Mouse (Mus musculus) thymus, adult 2 months (tissue): ENCODE measurements around the gene Pcp4. TPM values are rescaled to one million over a fixed set of nuclear protein-coding genes. Genes with fewer than 3 reads are reported as not detected.

Experiments used
- DNase-seq: peaks from one replicate; pipeline ENCODE4 v3.0.0; 2021
- H3K27ac ChIP-seq: fragments of 200-500 bp; 2 replicates; pipeline ENCODE4 v1.5.1; 2012; ENCODE audit warnings: low read length, control low read depth; ENCODE audit not compliant: control insufficient read depth, insufficient read depth
- H3K27me3 ChIP-seq: fragments of 200-500 bp; 2 replicates; pipeline ENCODE4 v1.6.1; 2012; ENCODE audit warnings: mild to moderate bottlenecking, low read length, moderate library complexity, mixed read lengths; ENCODE audit not compliant: control insufficient read depth, insufficient read depth
- H3K36me3 ChIP-seq: fragments of 200-500 bp; 2 replicates; pipeline ENCODE4 v1.6.1; 2012; ENCODE audit warnings: mild to moderate bottlenecking, low read length, moderate library complexity; ENCODE audit not compliant: control insufficient read depth, insufficient read depth
- H3K4me1 ChIP-seq: fragments of 200-500 bp; replicated peaks from 2 replicates; pipeline ENCODE4 v1.6.1; 2012; ENCODE audit warnings: low read length; ENCODE audit not compliant: control insufficient read depth, insufficient read depth
- H3K4me3 ChIP-seq: fragments of 200-500 bp; 2 replicates; pipeline ENCODE4 v1.5.1; 2012; ENCODE audit warnings: mild to moderate bottlenecking, low read length, control low read depth, moderate library complexity; ENCODE audit not compliant: control insufficient read depth, insufficient read depth
- CTCF ChIP-seq: fragments of 200-500 bp; IDR thresholded peaks from 2 replicates; pipeline ENCODE4 v1.5.1; 2012; ENCODE audit warnings: mild to moderate bottlenecking, control low read depth, low read length, moderate library complexity, borderline replicate concordance; ENCODE audit not compliant: control insufficient read depth, poor library complexity, insufficient read depth; ENCODE audit errors: extremely low read depth
- POLR2A ChIP-seq: fragments of 200-500 bp; IDR thresholded peaks from 2 replicates; pipeline ENCODE4 v1.6.1; 2012; ENCODE audit warnings: mild to moderate bottlenecking, low read length, control low read depth, moderate library complexity; ENCODE audit not compliant: control insufficient read depth, poor library complexity, insufficient read depth; ENCODE audit errors: extremely low read depth
- WGBS: fragments of 180-500 bp; shearing (Covaris S2); methylation state at CpG from one replicate; pipeline ENCODE4 v1.1.7; 2018; 5-methylcytosine and 5-hydroxymethylcytosine counted together
- polyA plus RNA-seq: library from polyadenylated mRNA; depleted of rRNA; stranded (reverse); fragments of >200 nt; gene quantifications from 2 replicates; pipeline ENCODE4 v1.2.3, GENCODE M21; 2012; rRNA removed

Gene Pcp4
- polyA plus RNA-seq, 1 experiment: not detected

DNA sequence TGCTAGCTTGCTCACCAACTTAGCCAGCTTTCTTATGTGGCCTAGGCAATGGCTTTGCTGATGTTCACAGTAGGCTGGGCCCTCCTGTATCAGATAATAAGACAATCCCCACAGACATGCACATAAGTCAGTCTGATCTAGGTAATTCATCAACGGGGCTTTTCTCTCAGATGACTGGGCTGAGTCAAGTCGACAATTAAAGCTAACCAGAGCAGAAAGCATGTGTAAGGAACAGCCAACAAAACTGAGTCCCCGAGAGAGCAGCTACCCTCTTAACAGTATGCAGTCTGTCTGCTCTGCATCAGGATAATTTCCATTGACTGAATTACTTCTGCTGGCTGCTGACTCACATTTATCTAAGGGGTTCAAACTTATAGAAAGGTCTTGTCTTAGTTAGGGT is 100.0 kb downstream of the Pcp4 start:
- WGBS: 87% methylated on average over 3 of the region's 3 CpGs
- H3K4me3 ChIP-seq: no peak overlapping the region
- DNase-seq: no peak
- no peaks in the 10 kb centered on the region for H3K36me3 ChIP-seq
- TF ChIP-seq CTCF (no peak), POLR2A (no peak)
- H3K27me3 ChIP-seq: no peaks in the 10 kb centered on the region
- H3K4me1 ChIP-seq: no peaks in the 10 kb centered on the region
- no peak overlapping the region for H3K27ac ChIP-seq

Other genes starting within 250 kb of the Pcp4 start
- gene B3galt5, start 231.8 kb upstream of the Pcp4 start, polyA plus RNA-seq: 3.5 and 3.8 TPM in 2 replicates
- 0.53 and 0.85 TPM in 2 replicates for gene Itgb2l, start 24.0 kb upstream of the Pcp4 start, polyA plus RNA-seq